Mouse (Mus musculus): ENCODE results near the gene Osbpl6. TPM values are rescaled to one million over a fixed set of nuclear protein-coding genes. Genes with fewer than 3 reads are reported as not detected.
A peak's percentile ranks its signal among the peaks of the same experiment; 100 is the strongest.

Osbpl6 gene
- total and polyA plus RNA-seq, 3 experiments: 0.04 TPM; not detected in 2

- TF ChIP-seq MAFK (IDR thresholded peaks at IDR 0.05; ENCODE audit: borderline replicate concordance, low read depth, low read length): peak; percentile 56; the same call in 1 of the 2 replicates
- TF ChIP-seq ZMIZ1 (IDR thresholded peaks at IDR 0.05; ENCODE audit: low read depth, low read length): no peak
Measured at GRCm38 (mm10) chr2:76372244-76372643, 34.1 kb upstream of the Osbpl6 start (continued).

- no peak for DNase-seq (ENCODE audit: low read depth, low spot score)
- Histone ChIP-seq H3K4me1 (ENCODE audit: control insufficient read depth in 1 of 2, insufficient read depth in 2 of 2, low read length in 2 of 2) (peaks cover 3 to 6% of the 10 kb centered on the region in 2 experiments), H3K27me3 (ENCODE audit: control insufficient read depth in 1 of 2, insufficient read depth in 2 of 2, low read length in 2 of 2) (no peaks in the 10 kb centered on the region), H3K36me3 (ENCODE audit: control insufficient read depth in 1 of 2, insufficient read depth in 2 of 2, low read length in 2 of 2) (peaks cover 9 to 17% of the 10 kb centered on the region in 2 experiments), H3K27ac (ENCODE audit: control insufficient read depth, low read depth, low read length) (no peak overlapping the region), H3K4me3 (ENCODE audit: control insufficient read depth in 1 of 2, insufficient read depth in 1 of 2, low read depth in 2 of 2, low read length in 2 of 2) (no peak overlapping the region), H3K9ac (ENCODE audit: control insufficient read depth, low read depth, low read length, poor library complexity, severe bottlenecking) (no peak overlapping the region), H3K9me3 (replicated peaks; ENCODE audit: insufficient read depth, low read length) (no peaks in the 10 kb centered on the region), H3K79me2 (ENCODE audit: control insufficient read depth, insufficient read depth, low read length, poor library complexity) (peaks cover 12% of the 10 kb centered on the region)
- TF ChIP-seq MXI1 (IDR thresholded peaks at IDR 0.05; ENCODE audit: low read depth, low read length) (no peak), NELFE (IDR thresholded peaks at IDR 0.05; ENCODE audit: low read depth, low read length) (no peak), SIN3A (IDR thresholded peaks at IDR 0.05; ENCODE audit: low read length) (no peak), MYB (IDR thresholded peaks at IDR 0.05; ENCODE audit: low read depth, low read length) (no peak), GATA1 (IDR thresholded peaks at IDR 0.05; ENCODE audit: low read depth, low read length) (no peak), BHLHE40 (IDR thresholded peaks at IDR 0.05; ENCODE audit: borderline replicate concordance, low read depth, low read length) (no peak), ZKSCAN1 (IDR thresholded peaks at IDR 0.05; ENCODE audit: low read depth, low read length) (no peak), CTCF (IDR thresholded peaks at IDR 0.05 in 2 of 3, conservative IDR thresholded peaks at IDR 0.05 in 1 of 3; ENCODE audit: control insufficient read depth in 1 of 3, insufficient read depth in 1 of 3, low read depth in 2 of 3, low read length in 3 of 3, poor library complexity in 1 of 3, severe bottlenecking in 1 of 3) (no peak), TBP (IDR thresholded peaks at IDR 0.05; ENCODE audit: low read depth, low read length) (no peak), RAD21 (IDR thresholded peaks at IDR 0.05; ENCODE audit: low read depth, low read length) (no peak), ZC3H11A (IDR thresholded peaks at IDR 0.05; ENCODE audit: low read depth, low read length) (no peak), KAT2A (conservative IDR thresholded peaks at IDR 0.05; ENCODE audit: low read depth, low read length) (no peak)
Measured at GRCm38 (mm10) chr2:76374544-76375206, 31.6 kb upstream of the Osbpl6 start.

GRCm38 (mm10) chr2:76378646-76379045, 27.7 kb upstream of the Osbpl6 start:
- no peaks in the 10 kb centered on the region for H3K4me1 ChIP-seq (ENCODE audit: control insufficient read depth in 1 of 2, insufficient read depth in 2 of 2, low read length in 2 of 2)

More at GRCm38 (mm10) chr2:76378646-76379045, 27.7 kb upstream of the Osbpl6 start:
- Histone ChIP-seq H3K4me3 (ENCODE audit: control insufficient read depth in 1 of 2, insufficient read depth in 1 of 2, low read depth in 2 of 2, low read length in 2 of 2) (no peak overlapping the region), H3K27ac (ENCODE audit: control insufficient read depth, low read depth, low read length) (no peak overlapping the region), H3K9ac (ENCODE audit: control insufficient read depth, low read depth, low read length, poor library complexity, severe bottlenecking) (no peak overlapping the region), H3K27me3 (ENCODE audit: control insufficient read depth in 1 of 2, insufficient read depth in 2 of 2, low read length in 2 of 2) (no peaks in the 10 kb centered on the region), H3K9me3 (replicated peaks; ENCODE audit: insufficient read depth, low read length) (no peaks in the 10 kb centered on the region), H3K79me2 (ENCODE audit: control insufficient read depth, insufficient read depth, low read length, poor library complexity) (no peaks in the 10 kb centered on the region; the same call in 1 of the 2 replicates), H3K36me3 (ENCODE audit: control insufficient read depth in 1 of 2, insufficient read depth in 2 of 2, low read length in 2 of 2) (peaks cover 0 to 20% of the 10 kb centered on the region in 2 experiments; a peak in 2 of 4 replicates)
- TF ChIP-seq SMC3 (IDR thresholded peaks at IDR 0.05; ENCODE audit: low read depth, low read length) (no peak), MAZ (IDR thresholded peaks at IDR 0.05; ENCODE audit: low read depth, low read length) (no peak), SIN3A (IDR thresholded peaks at IDR 0.05; ENCODE audit: low read length) (no peak)
- no peak for DNase-seq (ENCODE audit: low read depth, low spot score)

Measured in MEL (cell line).